Comparison of ENCODE assay signal across 19 mouse cellular contexts in genomic region chr4:148128672-148129071, GRCm38 (mm10). TPM values are rescaled to one million over a fixed set of nuclear protein-coding genes. Genes with fewer than 3 reads are reported as not detected.
A peak's percentile ranks its signal among the peaks of the same experiment; 100 is the strongest.
DNase-seq lines count a peak whose midpoint lies in the region; ATAC-seq lines count a peak whose summit lies in the region.
"Had no signal": no experiment of that assay in that cellular context is flagged by ENCODE, and none has a peak within 500 bp of the region (broad histone marks: within the 10 kb centered on the region; RNA-seq: fewer than 3 reads in every experiment).

No protein-coding gene starts in this region.

- no peaks in the 10 kb centered on the region for H3K9me3 ChIP-seq in forebrain, embryonic 13.5 days (replicated peaks)
- H3K9me3 ChIP-seq in hindbrain, embryonic 11.5 days (ENCODE audit: control insufficient read depth, low read length), result no peaks in the 10 kb centered on the region
- H3K9me3 ChIP-seq in neural tube, embryonic 12.5 days, result no peaks in the 10 kb centered on the region

- H3K4me3 ChIP-seq in forebrain, embryonic 13.5 days, result peak overlapping the region; percentile 74
- H3K4me3 ChIP-seq in hindbrain, embryonic 11.5 days (ENCODE audit: low read depth, low read length), result peak overlapping the region; percentile 70
- peak overlapping the region; percentile 73 for H3K4me3 ChIP-seq in neural tube, embryonic 12.5 days
- H3K4me3 ChIP-seq: erythroblast, embryonic 14.5 days; heart, adult 2 months had no signal

- peak overlapping the region; percentile 98 for H3K9ac ChIP-seq in forebrain, embryonic 13.5 days
- peak overlapping the region; percentile 96 for H3K9ac ChIP-seq in hindbrain, embryonic 11.5 days (ENCODE audit: low read depth, low read length)
- peak overlapping the region; percentile 97; the same call in 1 of the 2 replicates for H3K9ac ChIP-seq in neural tube, embryonic 12.5 days

- H3K4me2 ChIP-seq in forebrain, embryonic 13.5 days, result peak overlapping the region; percentile 79
- H3K4me2 ChIP-seq in hindbrain, embryonic 11.5 days (replicated peaks; ENCODE audit: low read depth, low read length), result peak overlapping the region; percentile 88
- H3K4me2 ChIP-seq in neural tube, embryonic 12.5 days (replicated peaks), result peak overlapping the region; percentile 84

- peak overlapping the region; percentile 97 for H3K27ac ChIP-seq in forebrain, embryonic 13.5 days
- H3K27ac ChIP-seq in hindbrain, embryonic 11.5 days (ENCODE audit: low read depth, low read length), result peak overlapping the region; percentile 99; the same call in 1 of the 2 replicates
- no peak overlapping the region for H3K27ac ChIP-seq in neural tube, embryonic 12.5 days
- H3K27ac ChIP-seq: heart, adult 2 months; kidney, postnatal 0 days; stomach, postnatal 0 days had no signal

- H3K36me3 ChIP-seq in forebrain, embryonic 13.5 days (ENCODE audit: poor library complexity, severe bottlenecking), result 0 out of 2 replicates have a peak, but pooled peaks cover 2% of the 10 kb centered on the region
- H3K36me3 ChIP-seq in hindbrain, embryonic 11.5 days (ENCODE audit: control insufficient read depth, insufficient read depth, low read length), result no peaks in the 10 kb centered on the region
- H3K36me3 ChIP-seq in neural tube, embryonic 12.5 days, result peaks cover under 1% of the 10 kb centered on the region; the same call in 1 of the 2 replicates

- WGBS in forebrain, embryonic 13.5 days, result 67% methylated on average over 2 of the region's 2 CpGs
- 77% methylated on average over 2 of the region's 2 CpGs for WGBS in hindbrain, embryonic 11.5 days
- WGBS in neural tube, embryonic 12.5 days, result 65% methylated on average over 2 of the region's 2 CpGs

- peaks cover 4% of the 10 kb centered on the region; the same call in 1 of the 2 replicates for H3K27me3 ChIP-seq in forebrain, embryonic 13.5 days
- no peaks in the 10 kb centered on the region; the same call in 1 of the 2 replicates for H3K27me3 ChIP-seq in hindbrain, embryonic 11.5 days (ENCODE audit: control insufficient read depth, insufficient read depth, low read length)
- H3K27me3 ChIP-seq in neural tube, embryonic 12.5 days (replicated peaks), result peaks cover 12% of the 10 kb centered on the region; the same call in 1 of the 2 replicates

- no peak for DNase-seq in hindbrain, embryonic 11.5 days (ENCODE audit: low spot score)
- DNase-seq in lung, postnatal 14 days, result no peak
- DNase-seq in frontal cortex, adult 2 months (ENCODE audit: extremely low spot score in 1 of 2, low spot score in 1 of 2), result no peak
- DNase-seq in gastrocnemius, postnatal 25 days, result no peak
- no peak for DNase-seq in spleen, adult 18-20 months
- DNase-seq: adrenal gland, postnatal 36 days; cerebellum, adult 9-11 months; heart, adult 2 months; lung, postnatal 36 days; retina, postnatal 1 day; thymus, postnatal 25 days had no signal

- ATAC-seq in forebrain, embryonic 13.5 days, result no peak
- no peak for ATAC-seq in hindbrain, embryonic 11.5 days (ENCODE audit: low FRiP score)
- ATAC-seq in megakaryocyte progenitor cell, adult 5-6 weeks (replicated peaks; ENCODE audit: poor library complexity), result peak; percentile 67
- no peak for ATAC-seq in neural tube, embryonic 12.5 days (ENCODE audit: low FRiP score, low read depth)
- ATAC-seq: CD4-positive, CD25-positive, alpha-beta regulatory T cell, adult 4 months had no signal

- H3K4me1 ChIP-seq in forebrain, embryonic 13.5 days, result peaks cover 76% of the 10 kb centered on the region
- H3K4me1 ChIP-seq in hindbrain, embryonic 11.5 days (replicated peaks; ENCODE audit: control insufficient read depth, insufficient read depth, low read length), result peaks cover 3% of the 10 kb centered on the region; the same call in 1 of the 2 replicates
- peaks cover 48% of the 10 kb centered on the region for H3K4me1 ChIP-seq in neural tube, embryonic 12.5 days

RNA-seq across cellular contexts. Expression of gene Mad2l2, which starts 1.5 kb away (rescaled TPM):
- 96.6 and 107 TPM in 2 replicates for polyA plus RNA-seq in forebrain, embryonic 13.5 days (2015; fragmentation: Nextera tagmentation; extraction: Ambion mirVana)
- 82.5 and 88.2 TPM in 2 replicates for polyA plus RNA-seq in hindbrain, embryonic 11.5 days (2014; fragmentation: Nextera tagmentation; extraction: Ambion mirVana)
- 28.7 and 34.0 TPM in 2 replicates for total RNA-seq in megakaryocyte progenitor cell, adult 5-6 weeks (2015)
- 6.6 and 8.1 TPM in 2 replicates for total RNA-seq in megakaryocyte progenitor cell, adult 5-6 weeks (2017)
- polyA plus RNA-seq in neural tube, embryonic 12.5 days (2016; fragmentation: Nextera tagmentation; extraction: Ambion mirVana), result 89.3 and 90.6 TPM in 2 replicates
- polyA plus RNA-seq in frontal cortex, adult 2 months (2012; rRNA removed), result 24.8 and 27.8 TPM in 2 replicates
- total RNA-seq in gastrocnemius, postnatal 25 days (2021), result 10 to 100 TPM; 10.2 to 11.0 TPM

RNA-seq across cellular contexts. Expression of gene Draxin, which starts 1.8 kb away (rescaled TPM):
- polyA plus RNA-seq in forebrain, embryonic 13.5 days (2015; fragmentation: Nextera tagmentation; extraction: Ambion mirVana), result 11.7 and 12.5 TPM in 2 replicates
- 12.8 and 13.8 TPM in 2 replicates for polyA plus RNA-seq in hindbrain, embryonic 11.5 days (2014; fragmentation: Nextera tagmentation; extraction: Ambion mirVana)
- total RNA-seq in megakaryocyte progenitor cell, adult 5-6 weeks (2015), result not detected in 2 replicates
- not detected in 2 replicates for total RNA-seq in megakaryocyte progenitor cell, adult 5-6 weeks (2017)
- polyA plus RNA-seq in neural tube, embryonic 12.5 days (2016; fragmentation: Nextera tagmentation; extraction: Ambion mirVana), result 11.8 and 12.4 TPM in 2 replicates
- 0.97 and 1.2 TPM in 2 replicates for polyA plus RNA-seq in frontal cortex, adult 2 months (2012; rRNA removed)
- total RNA-seq in gastrocnemius, postnatal 25 days (2021), result not detected
- polyA plus RNA-seq: CD4-positive, CD25-positive, alpha-beta regulatory T cell, adult 4 months; erythroblast, embryonic 14.5 days; stomach, postnatal 0 days had no signal

RNA-seq across cellular contexts. Expression of gene Fbxo6, which starts 23.3 kb away (rescaled TPM):
- 14.2 and 16.7 TPM in 2 replicates for polyA plus RNA-seq in forebrain, embryonic 13.5 days (2015; fragmentation: Nextera tagmentation; extraction: Ambion mirVana)
- 14.6 and 15.5 TPM in 2 replicates for polyA plus RNA-seq in hindbrain, embryonic 11.5 days (2014; fragmentation: Nextera tagmentation; extraction: Ambion mirVana)
- total RNA-seq in megakaryocyte progenitor cell, adult 5-6 weeks (2015), result 19.6 and 20.1 TPM in 2 replicates
- total RNA-seq in megakaryocyte progenitor cell, adult 5-6 weeks (2017), result 9.1 and 11.5 TPM in 2 replicates
- polyA plus RNA-seq in neural tube, embryonic 12.5 days (2016; fragmentation: Nextera tagmentation; extraction: Ambion mirVana), result 13.9 and 16.1 TPM in 2 replicates
- 33.9 and 40.0 TPM in 2 replicates for polyA plus RNA-seq in frontal cortex, adult 2 months (2012; rRNA removed)
- 10 to 100 TPM; 28.8 to 29.8 TPM for total RNA-seq in gastrocnemius, postnatal 25 days (2021)

RNA-seq across cellular contexts. Expression of gene Fbxo44, which starts 31.6 kb away (rescaled TPM):
- 62.4 and 71.9 TPM in 2 replicates for polyA plus RNA-seq in forebrain, embryonic 13.5 days (2015; fragmentation: Nextera tagmentation; extraction: Ambion mirVana)
- polyA plus RNA-seq in hindbrain, embryonic 11.5 days (2014; fragmentation: Nextera tagmentation; extraction: Ambion mirVana), result 82.2 and 82.5 TPM in 2 replicates
- 1.0 and 3.0 TPM in 2 replicates for total RNA-seq in megakaryocyte progenitor cell, adult 5-6 weeks (2015)
- total RNA-seq in megakaryocyte progenitor cell, adult 5-6 weeks (2017), result 0.81 and 1.6 TPM in 2 replicates
- 79.5 and 82.3 TPM in 2 replicates for polyA plus RNA-seq in neural tube, embryonic 12.5 days (2016; fragmentation: Nextera tagmentation; extraction: Ambion mirVana)
- polyA plus RNA-seq in frontal cortex, adult 2 months (2012; rRNA removed), result 206 and 213 TPM in 2 replicates
- 1 to 10 TPM; 6.4 to 7.1 TPM for total RNA-seq in gastrocnemius, postnatal 25 days (2021)

RNA-seq across cellular contexts. Expression of gene Fbxo2, which starts 31.7 kb away (rescaled TPM):
- 1.0 TPM in 2 replicates for polyA plus RNA-seq in forebrain, embryonic 13.5 days (2015; fragmentation: Nextera tagmentation; extraction: Ambion mirVana)
- 3.0 and 3.2 TPM in 2 replicates for polyA plus RNA-seq in hindbrain, embryonic 11.5 days (2014; fragmentation: Nextera tagmentation; extraction: Ambion mirVana)
- total RNA-seq in megakaryocyte progenitor cell, adult 5-6 weeks (2015), result not detected in 2 replicates
- not detected in 2 replicates for total RNA-seq in megakaryocyte progenitor cell, adult 5-6 weeks (2017)
- polyA plus RNA-seq in neural tube, embryonic 12.5 days (2016; fragmentation: Nextera tagmentation; extraction: Ambion mirVana), result 2.7 and 4.0 TPM in 2 replicates
- polyA plus RNA-seq in frontal cortex, adult 2 months (2012; rRNA removed), result 105 and 116 TPM in 2 replicates
- under 1 TPM in 1 of 2 experiments, not detected in 1; 0.28 TPM for total RNA-seq in gastrocnemius, postnatal 25 days (2021)
- polyA plus RNA-seq: CD4-positive, CD25-positive, alpha-beta regulatory T cell, adult 4 months; erythroblast, embryonic 14.5 days; liver, embryonic 16.5 days had no signal
